Mouse (Mus musculus): ENCODE data around the gene Dusp15.

- no peak for TF ChIP-seq CTCF (IDR thresholded peaks at IDR 0.05; ENCODE audit: insufficient read depth, low read depth, low read length)
- TF ChIP-seq POLR2A (IDR thresholded peaks at IDR 0.05; ENCODE audit: insufficient read depth, low read depth, low read length), result no peak
Observed at GRCm38 (mm10) chr2:152943568-152943967, 7.9 kb downstream of the Dusp15 start.
